Mouse (Mus musculus) bone marrow macrophage, adult 2 months (primary cell): ENCODE measurements around the gene Wee2. TPM values are rescaled to one million over a fixed set of nuclear protein-coding genes. Genes with fewer than 3 reads are reported as not detected.

Experiments used
- H3K27ac ChIP-seq: 2 replicates; pipeline ENCODE4 v1.5.1; 2012; ENCODE audit warnings: low read depth, low read length; ENCODE audit not compliant: insufficient read depth
- H3K4me1 ChIP-seq: 2 replicates; pipeline ENCODE4 v1.6.1; 2012; ENCODE audit warnings: low read length; ENCODE audit not compliant: control insufficient read depth, insufficient read depth
- H3K4me3 ChIP-seq: 2 replicates; pipeline ENCODE4 v1.5.1; 2012; ENCODE audit warnings: mild to moderate bottlenecking, low read length, moderate library complexity; ENCODE audit not compliant: insufficient read depth
- CTCF ChIP-seq: IDR thresholded peaks from 2 replicates; pipeline ENCODE4 v1.5.1; 2012; ENCODE audit warnings: low read depth, mild to moderate bottlenecking, low read length, moderate library complexity
- POLR2A ChIP-seq: IDR thresholded peaks from 2 replicates; pipeline ENCODE4 v1.6.1; 2012; ENCODE audit warnings: mild to moderate bottlenecking, low read depth, low read length, borderline replicate concordance
- polyA plus RNA-seq: library from polyadenylated mRNA; stranded (reverse); fragments of >200 nt; gene quantifications from 2 replicates; pipeline ENCODE4 v1.2.4, GENCODE M21; 2012; ENCODE audit not compliant: missing spikeins, insufficient read depth, insufficient read length

Wee2 gene
- polyA plus RNA-seq, 1 experiment: not detected

DNA sequence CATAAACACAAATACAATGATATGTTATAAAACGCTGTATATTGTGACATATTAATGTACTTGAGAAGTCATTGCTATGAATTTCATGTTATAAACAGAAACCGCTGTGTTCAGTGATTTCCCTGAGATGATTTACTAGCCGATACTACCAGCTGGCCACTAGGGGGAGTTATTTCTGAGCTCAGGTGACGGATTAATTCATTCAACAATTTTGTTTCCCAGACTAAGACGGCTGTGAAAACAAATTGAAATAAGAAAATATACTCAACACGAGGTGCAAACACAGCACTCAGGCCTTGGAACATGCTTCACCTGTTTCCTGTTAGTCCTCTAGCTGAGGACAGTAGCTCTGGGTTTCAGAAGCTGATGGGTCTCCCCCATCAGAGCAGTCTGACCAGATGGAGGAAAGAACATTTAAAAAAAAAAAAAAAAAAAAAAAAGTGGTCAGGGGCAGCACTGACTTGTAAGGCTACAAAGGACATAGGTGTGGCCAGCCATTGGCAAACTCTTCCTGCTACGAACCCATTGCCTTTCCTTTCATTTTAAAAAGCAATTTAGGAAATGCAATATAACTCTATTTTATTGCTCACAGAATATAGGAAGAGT is 15.7 kb downstream of the Wee2 start:
- TF ChIP-seq CTCF: no peak
- no peak for TF ChIP-seq POLR2A
- no peaks in the 10 kb centered on the region for H3K4me1 ChIP-seq
- H3K27ac ChIP-seq: no peak overlapping the region
- no peak overlapping the region for H3K4me3 ChIP-seq

- Histone ChIP-seq H3K4me1 (peaks cover 2% of the 10 kb centered on the region; the same call in 1 of the 2 replicates), H3K4me3 (no peak overlapping the region), H3K27ac (no peak overlapping the region)
- TF ChIP-seq POLR2A: no peak
- TF ChIP-seq CTCF: no peak
These were observed 26.8 kb downstream of the Wee2 start for GRCm38 (mm10) chr6:40465710-40466109.

GRCm38 (mm10) chr6:40470916-40471719 is 32.2 kb downstream of the Wee2 start, which contains the start of gene Ssbp1:
TSS of gene Ssbp1 (plus strand) at chr6:40471352.
- Histone ChIP-seq H3K27ac (peak within 1 kb of the TSS; percentile 91), H3K4me1 (peaks cover 15% of the 10 kb centered on the region), H3K4me3 (peak within 1 kb of the TSS; percentile 75)
- TF ChIP-seq CTCF (no peak), POLR2A (peak; percentile 78; the same call in 1 of the 2 replicates)

DNA sequence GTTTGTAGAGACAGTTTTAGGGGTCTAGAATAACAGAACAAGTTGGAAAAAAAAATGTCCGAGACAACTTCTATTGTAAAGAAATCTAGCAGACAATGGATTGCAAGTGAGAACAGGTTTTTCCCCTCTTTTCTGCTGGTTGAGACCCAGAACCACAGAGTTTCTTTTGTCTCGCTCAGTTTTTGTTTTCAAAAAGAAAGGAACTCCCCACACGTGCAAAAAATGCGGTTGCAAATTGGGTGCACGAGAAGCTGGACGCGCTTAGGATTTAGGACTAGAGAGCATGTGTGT is 32.8 kb downstream of the Wee2 start:
- Histone ChIP-seq H3K27ac (peak overlapping the region; percentile 91), H3K4me3 (peak overlapping the region; percentile 75), H3K4me1 (peaks cover 17% of the 10 kb centered on the region)
- TF ChIP-seq POLR2A: no peak
- no peak for TF ChIP-seq CTCF

GRCm38 (mm10) chr6:40476132-40476531 is 37.2 kb downstream of the Wee2 start:
- H3K4me3 ChIP-seq: no peak overlapping the region
- H3K4me1 ChIP-seq: peaks cover 15% of the 10 kb centered on the region
- H3K27ac ChIP-seq: peak overlapping the region; percentile 20
- TF ChIP-seq CTCF: no peak

- TF ChIP-seq POLR2A (no peak), CTCF (no peak)
- no peak overlapping the region for H3K4me3 ChIP-seq
- peaks cover 5% of the 10 kb centered on the region for H3K4me1 ChIP-seq
- no peak overlapping the region for H3K27ac ChIP-seq
These were observed 40.8 kb downstream of the Wee2 start for GRCm38 (mm10) chr6:40479705-40480104.

- no peaks in the 10 kb centered on the region for H3K4me1 ChIP-seq
- TF ChIP-seq POLR2A (no peak), CTCF (no peak)
- no peak overlapping the region for H3K27ac ChIP-seq
These were observed 43.4 kb downstream of the Wee2 start for GRCm38 (mm10) chr6:40482318-40482717.

DNA sequence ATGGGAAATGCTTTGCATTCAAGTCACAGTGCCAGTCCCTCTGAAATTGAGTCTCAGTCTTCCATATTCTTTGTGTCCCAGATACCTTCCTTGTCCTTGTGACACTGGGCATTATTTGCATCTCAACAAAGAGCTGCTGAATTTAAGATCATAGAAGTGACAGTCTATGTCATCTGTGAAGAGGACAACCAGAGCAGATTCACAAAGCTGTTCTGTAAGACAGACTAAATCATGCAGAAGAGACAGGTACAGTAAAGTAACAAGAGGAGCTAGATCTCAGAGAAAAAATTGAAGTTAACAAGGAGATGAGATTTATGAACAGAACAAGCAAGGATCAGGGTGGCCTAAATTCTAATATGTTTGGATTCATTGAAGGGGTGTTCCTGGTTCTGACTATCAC is 52.0 kb downstream of the Wee2 start, which contains the start of gene Tas2r137:
Gene Tas2r137 (plus strand): TSS at position 301 of the 400 bp plus-strand sequence.
- TF ChIP-seq CTCF: no peak
- TF ChIP-seq POLR2A: no peak
- no peak within 1 kb of the TSS for H3K27ac ChIP-seq
- H3K4me1 ChIP-seq: no peaks in the 10 kb centered on the region
- H3K4me3 ChIP-seq: no peak within 1 kb of the TSS

More at GRCm38 (mm10) chr6:40482318-40482717, 43.4 kb downstream of the Wee2 start:
- no peak overlapping the region for H3K4me3 ChIP-seq

DNA sequence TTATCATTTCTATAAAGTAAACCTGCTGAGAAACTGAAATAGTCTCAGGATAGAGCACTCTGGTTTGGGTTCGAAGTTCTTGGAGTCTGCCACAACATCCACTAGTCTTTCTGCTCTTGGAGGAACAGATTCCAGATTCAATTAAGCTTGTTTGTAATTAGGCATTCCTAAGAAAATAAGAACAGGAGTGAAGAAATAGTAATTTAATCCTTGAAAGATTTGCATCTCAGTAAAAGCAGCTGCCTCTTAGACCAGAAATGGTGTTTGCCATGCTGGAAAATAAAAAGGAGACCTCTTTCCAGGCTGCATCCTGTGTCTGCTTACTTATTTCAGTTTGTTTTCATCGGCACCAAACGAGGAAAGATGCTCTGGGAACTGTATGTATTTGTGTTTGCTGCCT is 54.3 kb downstream of the Wee2 start, which contains the start of gene Tas2r108:
Gene Tas2r108 (plus strand): TSS at position 301 of the 400 bp plus-strand sequence.
- H3K27ac ChIP-seq: no peak within 1 kb of the TSS
- H3K4me1 ChIP-seq: no peaks in the 10 kb centered on the region
- TF ChIP-seq POLR2A (no peak), CTCF (no peak)
- no peak within 1 kb of the TSS for H3K4me3 ChIP-seq

Other genes starting within 250 kb of the Wee2 start
- 8.1 and 10.1 TPM in 2 replicates for gene Agk, start 113.9 kb upstream of the Wee2 start, polyA plus RNA-seq
- gene E330009J07Rik, start 3.0 kb upstream of the Wee2 start, polyA plus RNA-seq: 3.2 and 3.8 TPM in 2 replicates
- 49.8 and 58.1 TPM in 2 replicates for gene Ssbp1, start 32.3 kb downstream of the Wee2 start, polyA plus RNA-seq
- gene Tas2r137, start 52.1 kb downstream of the Wee2 start, polyA plus RNA-seq: not detected in 2 replicates
- not detected in 2 replicates for gene Tas2r108, start 54.4 kb downstream of the Wee2 start, polyA plus RNA-seq
- not detected in 2 replicates for gene Prss37, start 80.4 kb downstream of the Wee2 start, polyA plus RNA-seq
- not detected in 2 replicates for gene Olfr461, start 116.0 kb downstream of the Wee2 start, polyA plus RNA-seq
- gene Olfr460, start 130.4 kb downstream of the Wee2 start, polyA plus RNA-seq: not detected in 2 replicates
- 49.9 and 57.2 TPM in 2 replicates for gene Clec5a, start 146.7 kb downstream of the Wee2 start, polyA plus RNA-seq
- gene Tas2r138, start 174.2 kb downstream of the Wee2 start, polyA plus RNA-seq: not detected in 2 replicates
- 0.16 and 0.24 TPM in 2 replicates for gene Mgam, start 189.7 kb downstream of the Wee2 start, polyA plus RNA-seq